Mouse (Mus musculus): ENCODE measurements at regions not wholly inside any gene's neighbourhood (a gene's known extent, or its start where the extent isn't known, plus 50 kb on each side); places are given as distances from the start of the nearest gene placed in this dataset.

GRCm38 (mm10) chr13:90425379-90425778 lies 336.0 kb upstream of the Xrcc4 start:
- TF ChIP-seq CTCF (IDR thresholded peaks at IDR 0.05; ENCODE audit: extremely low read depth, insufficient read depth, insufficient read length, insufficient replicate concordance): no peak
- no peak for TF ChIP-seq POLR2A (IDR thresholded peaks at IDR 0.05; ENCODE audit: low read depth, low read length)
